Mouse (Mus musculus) ES-Bruce4 (cell line): ENCODE measurements at regions not wholly inside any gene's neighbourhood (a gene's known extent, or its start where the extent isn't known, plus 50 kb on each side); places are given as distances from the start of the nearest gene placed in this dataset.

Experiments used
- CTCF ChIP-seq: IDR thresholded peaks from one replicate; pipeline ENCODE4 v1.8.1; 2011; ENCODE audit warnings: low read depth, low read length
- EP300 ChIP-seq: IDR thresholded peaks from 2 replicates; pipeline ENCODE4 v1.6.1; 2011; ENCODE audit warnings: low read depth, low read length; ENCODE audit not compliant: insufficient read depth
- POLR2A ChIP-seq: IDR thresholded peaks from one replicate; pipeline ENCODE4 v1.8.1; 2011; ENCODE audit warnings: low read length; ENCODE audit not compliant: insufficient read depth

DNA sequence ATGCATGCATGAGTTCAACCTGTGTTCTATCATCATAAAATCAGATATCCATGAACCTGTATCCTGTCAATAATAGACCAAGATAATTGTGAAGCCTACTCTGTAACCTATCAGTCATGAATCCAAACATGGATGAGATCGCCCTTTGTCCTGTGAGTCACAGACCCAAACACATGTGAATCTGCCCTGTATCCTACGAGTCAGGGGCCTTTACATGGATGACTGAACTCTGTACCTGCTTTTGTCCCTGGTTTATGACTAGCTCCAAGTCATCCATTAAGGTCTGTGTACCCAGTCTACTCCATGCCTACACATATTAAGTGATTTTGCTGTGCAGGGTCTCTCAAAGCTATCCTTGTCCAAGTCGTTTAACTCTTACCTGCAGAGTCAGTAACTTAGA lies 187.7 kb upstream of the Tbl1xr1 start:
- no peak for TF ChIP-seq EP300
- no peak for TF ChIP-seq CTCF
- no peak for TF ChIP-seq POLR2A
